Mouse (Mus musculus) olfactory bulb, adult 2 months (tissue): ENCODE data around the gene Cep104.

Source experiments
- CTCF ChIP-seq: fragments of 200-500 bp; IDR thresholded peaks from 2 replicates; pipeline ENCODE4 v1.5.1; 2012; ENCODE audit warnings: low read depth, mild to moderate bottlenecking, low read length, moderate library complexity; ENCODE audit not compliant: insufficient read depth
- POLR2A ChIP-seq: fragments of 200-500 bp; IDR thresholded peaks from 2 replicates; pipeline ENCODE4 v1.6.1; 2012; ENCODE audit warnings: mild to moderate bottlenecking, low read depth, low read length, moderate library complexity; ENCODE audit not compliant: insufficient read depth

DNA sequence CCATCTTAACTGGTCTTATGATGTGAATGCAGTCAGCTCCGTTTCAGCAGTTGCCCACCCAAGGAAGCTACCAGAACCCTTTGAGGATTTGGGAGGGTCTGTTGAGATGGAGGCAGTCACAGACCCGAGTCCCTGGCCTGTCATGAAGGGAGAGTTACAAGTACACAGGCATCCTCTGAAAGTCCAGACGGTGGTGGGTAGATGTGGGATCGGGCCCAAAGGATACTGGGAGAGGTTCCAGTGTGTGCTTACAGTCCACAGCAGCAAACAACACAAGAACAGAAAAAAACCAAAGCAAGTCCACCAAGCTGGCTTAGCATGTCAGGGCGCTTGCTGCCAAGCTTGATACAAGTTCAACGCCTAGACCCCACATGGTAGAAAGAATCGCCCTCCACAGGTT, 12.4 kb upstream of the Cep104 start:
- no peak for TF ChIP-seq POLR2A
- no peak for TF ChIP-seq CTCF
